Mouse (Mus musculus) layer of hippocampus, postnatal 14 days (tissue): ENCODE measurements around the gene Il17rc. TPM values are rescaled to one million over a fixed set of nuclear protein-coding genes. Genes with fewer than 3 reads are reported as not detected.
A peak's percentile ranks its signal among the peaks of the same experiment; 100 is the strongest.

Experiments
- DNase-seq, 2 experiments: peaks; one replicate each; pipeline ENCODE4 v3.0.0; 2021 to 2022; ENCODE audit warnings: low spot score in 2 of 2, mixed read lengths in 1 of 2
- long read RNA-seq, 2 experiments: library from polyadenylated mRNA; stranded (forward); transcript quantifications; one replicate each; pipeline ENCODE4 v2.0.0; 2021
- total RNA-seq, 2 experiments: library from RNA; stranded (reverse); gene quantifications; 2 replicates each; pipeline ENCODE4 v1.2.3; 2021

Il17rc gene
- 1 to 10 TPM; 3.4 to 3.8 TPM for total RNA-seq
- long read RNA-seq, experiment 1, partial matches to known transcripts = 0 of 4 reads
- long read RNA-seq, experiment 1, other reads (novel, unspliced or antisense) = 4 of 4 reads
- long read RNA-seq, experiment 2, partial matches to known transcripts = 2 of 4 reads
- long read RNA-seq, experiment 2, other reads (novel, unspliced or antisense) = 2 of 4 reads

- DNase-seq = no peak
Observed at GRCm38 (mm10) chr6:113471297-113471936, at the start of gene Il17rc. TSS of gene Il17rc (plus strand) at chr6:113471427.

GRCm38 (mm10) chr6:113423000-113423399 is 48.2 kb upstream of the Il17rc start:
- no peak for DNase-seq

GRCm38 (mm10) chr6:113424187-113424586 is 47.0 kb upstream of the Il17rc start:
- DNase-seq = no peak

DNA sequence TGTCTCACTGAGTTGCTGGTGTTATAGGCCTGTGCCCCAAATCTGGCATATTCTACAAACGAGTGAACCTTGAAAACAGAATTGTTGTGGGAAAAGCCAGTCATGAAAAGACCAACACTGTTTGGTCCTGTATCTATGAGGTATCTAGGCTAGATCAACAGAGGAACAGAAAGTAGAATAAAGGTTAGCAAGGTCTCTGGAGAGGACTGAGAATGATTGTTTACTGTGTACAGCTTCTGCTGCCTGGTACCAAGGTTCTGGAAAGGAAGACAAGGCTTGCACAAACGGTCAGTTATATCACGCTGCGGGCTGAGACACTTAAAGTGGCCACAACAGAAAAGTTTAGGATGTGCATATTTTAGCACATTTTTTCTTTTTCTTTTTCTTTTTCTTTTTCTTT is 44.5 kb upstream of the Il17rc start:
- no peak for DNase-seq

- no peak for DNase-seq
Observed at GRCm38 (mm10) chr6:113427397-113427796, 43.8 kb upstream of the Il17rc start.

GRCm38 (mm10) chr6:113428006-113428405 is 43.2 kb upstream of the Il17rc start:
- DNase-seq = no peak

DNA sequence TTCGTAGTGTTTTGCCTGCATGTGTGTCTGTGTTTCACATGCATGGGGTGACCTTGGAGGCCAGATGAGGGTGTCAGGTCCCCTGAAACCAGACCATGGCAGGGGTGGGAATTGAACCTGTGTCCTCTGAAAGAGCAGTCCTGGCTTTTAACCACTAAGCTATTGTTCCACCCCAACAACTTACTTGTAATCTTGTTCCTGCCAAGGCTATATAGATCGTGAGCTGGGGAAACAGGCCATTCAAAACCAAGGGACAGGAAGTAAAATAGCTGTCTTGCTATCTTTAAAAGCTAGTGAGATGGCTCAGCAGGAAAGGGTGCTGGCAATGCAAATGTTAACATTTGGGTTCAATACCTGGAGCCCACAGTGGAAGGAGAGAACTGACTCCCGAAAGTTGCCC is 41.3 kb upstream of the Il17rc start:
- no peak for DNase-seq

- no peak for DNase-seq
Observed at GRCm38 (mm10) chr6:113430846-113431245, 40.4 kb upstream of the Il17rc start.

GRCm38 (mm10) chr6:113431801-113432200 is 39.4 kb upstream of the Il17rc start:
- DNase-seq = no peak

DNA sequence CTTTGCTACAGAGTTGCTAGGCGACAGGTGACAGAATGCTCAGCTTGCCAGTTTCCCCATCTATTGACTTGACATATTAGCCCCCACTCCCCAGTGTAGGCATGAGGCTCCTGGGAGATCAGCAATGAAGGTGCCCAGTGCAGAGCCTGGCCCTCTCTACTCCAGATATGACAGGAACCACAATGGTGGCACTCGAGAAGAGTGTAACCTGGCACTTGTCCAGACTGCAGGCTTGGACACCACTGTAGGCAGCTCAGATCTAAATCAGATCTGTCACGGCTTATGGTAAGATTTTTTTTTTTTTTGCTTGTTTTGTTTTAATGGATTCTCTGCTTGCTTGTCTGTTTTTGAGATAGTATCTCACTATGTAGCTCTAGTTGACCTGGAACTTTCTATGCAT is 37.6 kb upstream of the Il17rc start:
- DNase-seq = no peak

DNA sequence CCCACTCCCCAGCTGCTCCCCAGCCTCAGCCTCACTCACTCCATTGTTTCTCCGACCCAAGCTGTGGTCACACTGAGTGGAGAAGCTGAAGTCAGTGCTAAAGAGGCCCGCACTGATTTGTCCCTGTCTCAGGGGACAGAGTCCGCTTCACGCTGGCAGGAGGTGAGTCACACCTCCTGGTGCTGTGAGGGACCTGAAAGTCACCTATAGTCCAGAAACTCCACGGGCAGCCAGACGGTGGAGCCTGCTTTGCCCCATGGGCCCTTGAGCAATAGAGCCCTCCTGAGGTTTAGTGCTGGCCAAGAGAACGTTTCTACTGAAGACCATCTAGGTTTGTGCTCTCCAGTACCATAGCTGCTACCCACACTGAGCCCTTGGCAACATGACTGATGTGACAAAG is 36.5 kb upstream of the Il17rc start:
- no peak for DNase-seq

DNA sequence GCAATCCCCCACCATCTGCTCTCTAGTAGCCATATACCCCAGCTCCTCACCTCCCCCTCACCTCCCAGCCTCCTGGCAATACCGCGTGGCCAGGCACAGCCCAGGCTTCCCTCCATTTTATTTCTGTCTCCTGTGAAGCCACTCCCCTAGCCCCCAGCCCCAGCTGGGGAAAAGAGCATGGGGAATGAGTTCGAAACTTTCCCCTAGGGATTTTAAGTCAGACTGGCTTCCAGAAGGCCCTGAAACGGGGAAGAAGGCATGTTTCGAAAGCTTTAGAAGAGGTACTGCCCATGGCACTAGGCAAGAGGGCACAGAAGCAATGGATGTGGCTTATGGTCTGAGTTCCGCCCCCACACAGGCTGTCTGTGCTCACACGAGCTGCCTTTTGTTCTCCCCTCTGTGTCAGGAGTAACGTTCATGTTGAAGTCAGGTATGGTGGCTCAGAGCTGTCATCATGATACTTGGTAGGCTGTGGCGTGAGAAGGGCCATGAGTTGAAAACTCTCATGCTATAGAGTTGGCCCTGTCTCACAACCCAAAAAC is 35.5 kb upstream of the Il17rc start, which contains the start of gene Cidec:
Gene Cidec, minus strand, starts transcription at position 97 of the 542 bp plus-strand sequence.
- no peak for DNase-seq

GRCm38 (mm10) chr6:113437135-113437534 is 34.1 kb upstream of the Il17rc start:
- no peak for DNase-seq

DNA sequence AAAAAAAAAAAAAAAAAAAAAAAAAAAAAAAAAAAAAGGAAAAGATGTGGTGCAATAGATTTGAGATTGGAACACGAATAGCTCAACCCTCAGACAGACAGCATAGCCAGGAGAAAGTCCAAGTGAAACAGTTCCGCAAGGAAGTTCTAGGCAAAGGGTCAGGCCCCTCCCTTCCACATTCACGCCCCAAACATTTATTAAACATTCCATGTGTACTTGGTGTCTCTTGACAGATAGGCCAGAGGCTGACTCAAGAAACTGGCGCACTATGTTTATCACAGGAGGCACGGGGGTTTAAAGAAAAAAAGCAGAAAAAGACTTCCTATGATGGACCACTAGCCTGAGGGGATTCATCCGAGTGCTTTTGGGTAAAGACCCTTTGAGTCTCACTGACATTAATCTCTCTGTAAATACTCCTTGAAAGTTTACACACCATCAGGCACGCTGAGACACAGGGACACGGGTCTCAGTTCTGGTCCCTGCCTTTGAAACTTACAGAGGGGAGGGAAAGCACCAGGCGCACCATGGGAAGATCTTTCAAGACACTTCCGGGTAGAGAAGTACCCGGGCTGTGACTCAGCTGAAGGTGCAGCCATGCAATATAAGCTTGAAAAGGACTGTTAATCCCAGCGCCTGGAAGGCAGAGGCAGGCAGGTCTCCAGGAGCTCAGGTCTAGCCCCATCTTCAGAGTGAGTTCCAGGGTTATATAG is 32.4 kb upstream of the Il17rc start:
- no peak for DNase-seq

DNA sequence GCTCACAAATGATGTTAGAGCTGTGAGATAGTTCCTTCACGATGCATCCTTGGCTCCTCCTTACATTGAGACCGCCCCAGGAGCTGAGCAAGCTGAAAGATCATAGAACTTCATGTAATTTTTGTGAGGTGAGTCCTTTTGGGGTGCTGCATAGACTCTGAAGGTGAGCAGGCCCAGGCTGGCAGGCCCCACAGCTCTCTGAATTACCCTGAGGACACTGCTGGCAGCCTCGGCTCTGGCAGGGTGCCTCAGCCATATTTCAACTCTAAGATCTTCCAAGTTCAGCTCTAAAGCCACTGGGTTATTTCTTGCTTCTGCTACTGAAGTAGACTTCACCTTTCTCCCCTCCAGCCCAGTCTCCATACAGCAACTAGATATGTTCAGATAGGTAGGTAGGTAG is 30.5 kb upstream of the Il17rc start:
- DNase-seq = no peak

- peak; percentile 58 to 75 for DNase-seq
Observed at GRCm38 (mm10) chr6:113441147-113441680, 30.0 kb upstream of the Il17rc start.

- no peak for DNase-seq
Observed at GRCm38 (mm10) chr6:113442087-113442441, 29.2 kb upstream of the Il17rc start.

DNA sequence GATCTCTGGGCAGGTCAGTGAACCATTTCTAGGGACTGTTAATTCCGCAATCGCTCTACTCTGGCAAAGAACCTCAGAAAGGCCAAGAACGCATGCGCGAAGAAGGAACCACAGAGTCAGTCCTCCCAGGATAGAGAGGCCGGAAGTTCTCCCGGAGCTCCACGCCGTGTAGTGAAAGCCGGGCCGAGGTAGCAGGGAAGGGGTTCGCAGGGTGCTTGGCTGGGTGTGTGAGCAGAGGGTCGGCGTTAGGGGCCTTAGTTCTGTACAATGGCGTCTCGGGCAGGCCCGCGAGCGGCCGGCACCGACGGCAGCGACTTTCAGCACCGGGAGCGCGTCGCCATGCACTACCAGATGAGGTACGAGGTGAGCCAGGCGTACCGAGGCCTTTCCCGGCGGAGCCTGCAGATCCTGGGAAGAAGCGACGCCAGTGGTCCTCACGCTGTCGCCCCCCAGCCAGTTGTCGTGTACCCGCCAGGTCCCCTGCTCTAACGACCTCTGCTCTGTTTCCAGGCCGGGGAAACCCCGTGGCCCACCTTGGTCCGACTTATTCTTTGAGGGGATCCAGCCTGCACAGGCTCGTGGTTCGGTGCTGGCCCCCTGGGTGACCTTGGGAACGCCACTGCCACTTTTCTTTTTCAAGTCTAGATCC is 28.7 kb upstream of the Il17rc start, which contains the start of gene Jagn1:
Gene Jagn1, plus strand, starts transcription at position 128 of the 649 bp plus-strand sequence.
- DNase-seq = peak; percentile 88 to 93

- no peak for DNase-seq
Observed at GRCm38 (mm10) chr6:113443091-113443490, 28.1 kb upstream of the Il17rc start.

- DNase-seq = no peak
Observed at GRCm38 (mm10) chr6:113444207-113444965, 26.8 kb upstream of the Il17rc start.

DNA sequence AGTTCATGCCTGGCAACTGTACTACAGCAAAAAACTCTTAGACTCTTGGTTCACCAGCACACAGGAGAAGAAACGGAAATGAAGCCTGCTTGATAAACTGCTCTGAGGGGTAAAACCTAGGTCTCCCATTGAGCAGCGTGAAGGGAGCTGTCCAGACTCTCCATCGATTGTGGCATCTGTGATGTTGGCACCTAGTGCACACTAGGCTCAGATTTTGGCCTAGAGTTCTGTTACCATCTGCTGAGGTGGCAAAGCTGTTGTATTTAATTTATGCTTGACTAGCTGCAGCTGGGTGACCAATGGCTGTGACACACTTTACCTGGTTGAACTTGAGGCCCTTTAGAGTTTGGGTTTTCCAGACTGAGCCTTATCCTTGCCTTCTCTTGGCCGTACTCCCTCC is 23.6 kb upstream of the Il17rc start:
- no peak for DNase-seq
